ENCODE assay signal across 8 mouse cellular contexts in the genomic region with DNA sequence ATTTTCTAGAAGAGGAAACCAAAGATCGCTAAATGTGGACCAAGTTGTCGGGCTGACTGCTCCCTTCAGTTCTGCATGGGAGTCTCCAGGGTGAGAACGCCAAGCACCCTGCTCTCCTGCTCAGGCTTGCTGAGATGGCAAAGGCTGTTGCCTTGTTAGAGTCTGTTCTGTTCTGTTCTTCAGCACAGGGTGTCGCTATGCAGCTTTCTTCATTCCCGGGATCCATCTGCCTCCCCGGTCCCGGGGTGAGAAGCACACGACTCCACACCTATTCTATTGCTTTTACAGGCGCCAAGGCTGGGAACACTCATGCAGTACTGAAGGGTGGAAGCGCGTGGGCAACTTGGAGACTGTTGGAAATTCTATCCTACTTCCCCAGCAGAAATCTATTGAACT. TPM values are rescaled to one million over a fixed set of nuclear protein-coding genes. Genes with fewer than 3 reads are reported as not detected.
A peak's percentile ranks its signal among the peaks of the same experiment; 100 is the strongest.
DNase-seq lines count a peak whose midpoint lies in the region; ATAC-seq and TF ChIP-seq lines count a peak whose summit lies in the region.

No protein-coding gene starts in this region.

- no peak overlapping the region for H3K27ac ChIP-seq in heart, postnatal 0 days (ENCODE audit: low read depth)
- no peak overlapping the region for H3K27ac ChIP-seq in heart, embryonic 12.5 days (ENCODE audit: poor library complexity, severe bottlenecking)
- H3K27ac ChIP-seq in forebrain, embryonic 14.5 days (ENCODE audit: low read depth, low read length), result no peak overlapping the region
- H3K27ac ChIP-seq in midbrain, embryonic 12.5 days (replicated peaks), result no peak overlapping the region

- DNase-seq in heart, postnatal 0 days (ENCODE audit: low spot score), result no peak
- peak; percentile 59 for DNase-seq in brain, embryonic 14.5 days (ENCODE audit: low read depth)
- peak; percentile 46 for DNase-seq in forebrain, embryonic 14.5 days (ENCODE audit: low spot score)
- no peak for DNase-seq in T-cell, adult 2 months (ENCODE audit: low spot score)
- DNase-seq in lung, adult 18-20 months, result no peak
- no peak for DNase-seq in ovary, postnatal 10 days (ENCODE audit: low spot score)

- TF ChIP-seq CTCF in heart, postnatal 0 days (IDR thresholded peaks at IDR 0.05; ENCODE audit: low read depth), result peak; percentile 43
- TF ChIP-seq CTCF in brain, embryonic 14.5 days (IDR thresholded peaks at IDR 0.05; ENCODE audit: borderline replicate concordance, extremely low read depth, insufficient read depth, insufficient read length), result peak; percentile 41; the same call in 1 of the 2 replicates

- TF ChIP-seq EP300 in heart, postnatal 0 days (IDR thresholded peaks at IDR 0.05; ENCODE audit: low read depth), result no peak

- no peak for TF ChIP-seq POLR2A in brain, embryonic 14.5 days (IDR thresholded peaks at IDR 0.05; ENCODE audit: borderline replicate concordance, extremely low read depth, insufficient read depth, insufficient read length, poor library complexity, severe bottlenecking)

- H3K36me3 ChIP-seq in heart, postnatal 0 days (replicated peaks; ENCODE audit: control insufficient read depth, insufficient read depth, low read length), result no peaks in the 10 kb centered on the region
- H3K36me3 ChIP-seq in heart, embryonic 12.5 days, result no peaks in the 10 kb centered on the region
- H3K36me3 ChIP-seq in forebrain, embryonic 14.5 days (ENCODE audit: control insufficient read depth, insufficient read depth, low read length), result no peaks in the 10 kb centered on the region
- no peaks in the 10 kb centered on the region for H3K36me3 ChIP-seq in midbrain, embryonic 12.5 days

- ATAC-seq in heart, postnatal 0 days (ENCODE audit: insufficient read depth, low read depth), result no peak
- ATAC-seq in heart, embryonic 12.5 days (ENCODE audit: insufficient number of reproducible peaks, low FRiP score), result no peak
- ATAC-seq in forebrain, embryonic 14.5 days, result peak; percentile 47; the same call in 1 of the 2 replicates
- ATAC-seq in midbrain, embryonic 12.5 days (ENCODE audit: low FRiP score, low read depth), result peak; percentile 61

- H3K4me1 ChIP-seq in heart, postnatal 0 days (ENCODE audit: control insufficient read depth, insufficient read depth), result no peaks in the 10 kb centered on the region
- H3K4me1 ChIP-seq in heart, embryonic 12.5 days (replicated peaks), result peaks cover 22% of the 10 kb centered on the region
- H3K4me1 ChIP-seq in forebrain, embryonic 14.5 days (ENCODE audit: control insufficient read depth, insufficient read depth, low read length), result no peaks in the 10 kb centered on the region; the same call in 1 of the 2 replicates
- peaks cover 15% of the 10 kb centered on the region for H3K4me1 ChIP-seq in midbrain, embryonic 12.5 days

- no peak overlapping the region for H3K4me3 ChIP-seq in heart, postnatal 0 days (ENCODE audit: low read depth, low read length)
- H3K4me3 ChIP-seq in heart, embryonic 12.5 days, result no peak overlapping the region
- H3K4me3 ChIP-seq in forebrain, embryonic 14.5 days (ENCODE audit: low read depth, low read length), result no peak overlapping the region
- no peak overlapping the region for H3K4me3 ChIP-seq in midbrain, embryonic 12.5 days

- no peaks in the 10 kb centered on the region for H3K9me3 ChIP-seq in heart, postnatal 0 days (replicated peaks; ENCODE audit: control insufficient read depth, low read length)
- no peaks in the 10 kb centered on the region for H3K9me3 ChIP-seq in heart, embryonic 12.5 days (replicated peaks)
- H3K9me3 ChIP-seq in forebrain, embryonic 14.5 days (replicated peaks; ENCODE audit: control insufficient read depth, low read length), result no peaks in the 10 kb centered on the region
- no peaks in the 10 kb centered on the region for H3K9me3 ChIP-seq in midbrain, embryonic 12.5 days

- H3K4me2 ChIP-seq in heart, postnatal 0 days (ENCODE audit: low read depth, low read length), result no peak overlapping the region
- no peak overlapping the region for H3K4me2 ChIP-seq in heart, embryonic 12.5 days
- H3K4me2 ChIP-seq in forebrain, embryonic 14.5 days (ENCODE audit: low read length), result no peak overlapping the region
- H3K4me2 ChIP-seq in midbrain, embryonic 12.5 days (replicated peaks), result no peak overlapping the region

- WGBS in heart, postnatal 0 days, result 39% methylated on average over 11 of the region's 11 CpGs
- WGBS in heart, embryonic 12.5 days, result 46% methylated on average over 11 of the region's 11 CpGs
- 49% methylated on average over 11 of the region's 11 CpGs for WGBS in forebrain, embryonic 14.5 days
- 57% methylated on average over 11 of the region's 11 CpGs for WGBS in midbrain, embryonic 12.5 days

- no peak overlapping the region for H3K9ac ChIP-seq in heart, postnatal 0 days (replicated peaks; ENCODE audit: low read depth, low read length)
- H3K9ac ChIP-seq in heart, embryonic 12.5 days, result no peak overlapping the region
- H3K9ac ChIP-seq in forebrain, embryonic 14.5 days (ENCODE audit: low read length), result no peak overlapping the region
- H3K9ac ChIP-seq in midbrain, embryonic 12.5 days (replicated peaks), result no peak overlapping the region

- no peaks in the 10 kb centered on the region for H3K27me3 ChIP-seq in heart, postnatal 0 days (ENCODE audit: control insufficient read depth, insufficient read depth, low read length)
- H3K27me3 ChIP-seq in heart, embryonic 12.5 days (replicated peaks), result 0 out of 2 replicates have a peak, but pooled peaks cover 6% of the 10 kb centered on the region
- H3K27me3 ChIP-seq in forebrain, embryonic 14.5 days (replicated peaks; ENCODE audit: control insufficient read depth, insufficient read depth, low read length), result no peaks in the 10 kb centered on the region
- H3K27me3 ChIP-seq in midbrain, embryonic 12.5 days, result no peaks in the 10 kb centered on the region

RNA-seq across cellular contexts. Expression of gene Hmgb2, which starts 57.7 kb away (rescaled TPM):
- total RNA-seq in heart, postnatal 0 days (2014; rRNA removed; ENCODE audit: low replicate concordance), result 22.1 and 25.6 TPM in 2 replicates
- polyA plus RNA-seq in heart, postnatal 0 days (2015; fragmentation: Nextera tagmentation; extraction: Ambion mirVana), result 123 and 145 TPM in 2 replicates
- 346 and 354 TPM in 2 replicates for polyA plus RNA-seq in heart, embryonic 12.5 days (2016; fragmentation: Nextera tagmentation; extraction: Ambion mirVana)
- 70.5 and 87.7 TPM in 2 replicates for polyA plus RNA-seq in brain, embryonic 14.5 days (2012; rRNA removed)
- 186 and 201 TPM in 2 replicates for polyA plus RNA-seq in forebrain, embryonic 14.5 days (2014; fragmentation: Nextera tagmentation; extraction: Ambion mirVana)
- 531 and 557 TPM in 2 replicates for polyA plus RNA-seq in midbrain, embryonic 12.5 days (2016; fragmentation: Nextera tagmentation; extraction: Ambion mirVana)

Comparison
In these comparisons a context has a peak if more than half of its experiments do, and no peak if none do; other contexts are left out.
1. ATAC-seq: peak in forebrain, embryonic 14.5 days (single experiment) and midbrain, embryonic 12.5 days (single experiment); none in heart, postnatal 0 days (single experiment) and heart, embryonic 12.5 days (single experiment).
2. DNase-seq: peak in brain, embryonic 14.5 days (single experiment) and forebrain, embryonic 14.5 days (single experiment); none in heart, postnatal 0 days (single experiment), T-cell, adult 2 months (single experiment), lung, adult 18-20 months (0 of 2) and ovary, postnatal 10 days (single experiment).